Mouse (Mus musculus): ENCODE data around the gene Olfr676.

DNA sequence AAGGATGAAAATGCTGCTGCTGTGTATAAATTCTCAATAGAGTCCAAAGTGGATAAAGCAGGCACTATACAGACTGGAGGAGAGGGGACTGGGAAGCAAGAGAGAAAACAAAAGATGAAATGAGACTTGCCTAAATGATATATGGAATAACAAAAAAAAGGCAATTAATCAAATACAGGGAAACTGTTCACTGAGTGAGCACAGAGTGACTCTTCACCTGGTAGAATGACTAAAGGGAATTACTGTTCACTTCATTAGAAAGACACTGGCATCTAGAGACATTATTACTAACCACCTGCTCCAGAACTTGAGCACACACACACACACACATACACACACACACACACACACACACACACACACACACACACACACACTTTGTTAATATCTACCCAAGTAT lies at the start of gene Olfr676:
- TF ChIP-seq CTCF (IDR thresholded peaks at IDR 0.05; ENCODE audit: borderline replicate concordance, extremely low read depth, insufficient read depth, insufficient read length) (no peak), POLR2A (IDR thresholded peaks at IDR 0.05; ENCODE audit: borderline replicate concordance, extremely low read depth, insufficient read depth, insufficient read length, poor library complexity, severe bottlenecking) (no peak)

Data from brain, embryonic 14.5 days (tissue).